Mouse (Mus musculus) CH12.LX (cell line): Measurements from ENCODE around the gene Thegl.
A peak's percentile ranks its signal among the peaks of the same experiment; 100 is the strongest.

ENCODE experiments used
- CHD1 ChIP-seq: IDR thresholded peaks from 2 replicates; pipeline ENCODE4 v1.6.1; 2012; ENCODE audit warnings: low read depth, low read length, improper control_type of control experiment, inconsistent platforms
- CTCF ChIP-seq, 2 experiments: IDR thresholded peaks in 1 of 2; conservative IDR thresholded peaks in 1 of 2; 2 replicates each; pipeline ENCODE4 v1.5.1; 2011 to 2012; ENCODE audit warnings: low read depth in 2 of 2, low read length in 2 of 2, improper control_type of control experiment in 1 of 2, inconsistent platforms in 1 of 2, mild to moderate bottlenecking in 1 of 2, moderate library complexity in 1 of 2
- E2F4 ChIP-seq: IDR thresholded peaks from 2 replicates; pipeline ENCODE4 v1.6.1; 2011; ENCODE audit warnings: low read depth, low read length, improper control_type of control experiment; ENCODE audit not compliant: insufficient replicate concordance
- HCFC1 ChIP-seq: IDR thresholded peaks from 2 replicates; pipeline ENCODE4 v1.6.1; 2012; ENCODE audit warnings: low read depth, mild to moderate bottlenecking, inconsistent platforms, low read length, improper control_type of control experiment
- MYC ChIP-seq: IDR thresholded peaks from 2 replicates; pipeline ENCODE4 v1.6.1; 2011; ENCODE audit warnings: low read depth, mild to moderate bottlenecking, improper control_type of control experiment, low read length
- POLR2A ChIP-seq: IDR thresholded peaks from 2 replicates; pipeline ENCODE4 v1.6.1; 2011; ENCODE audit warnings: low read depth, mild to moderate bottlenecking, improper control_type of control experiment, low read length
- POLR2AphosphoS2 ChIP-seq: IDR thresholded peaks from 2 replicates; pipeline ENCODE4 v1.6.1; 2011; ENCODE audit warnings: low read depth, low read length, improper control_type of control experiment
- SIN3A ChIP-seq: IDR thresholded peaks from 2 replicates; pipeline ENCODE4 v1.6.1; 2012; ENCODE audit warnings: low read length, improper control_type of control experiment, inconsistent platforms

DNA sequence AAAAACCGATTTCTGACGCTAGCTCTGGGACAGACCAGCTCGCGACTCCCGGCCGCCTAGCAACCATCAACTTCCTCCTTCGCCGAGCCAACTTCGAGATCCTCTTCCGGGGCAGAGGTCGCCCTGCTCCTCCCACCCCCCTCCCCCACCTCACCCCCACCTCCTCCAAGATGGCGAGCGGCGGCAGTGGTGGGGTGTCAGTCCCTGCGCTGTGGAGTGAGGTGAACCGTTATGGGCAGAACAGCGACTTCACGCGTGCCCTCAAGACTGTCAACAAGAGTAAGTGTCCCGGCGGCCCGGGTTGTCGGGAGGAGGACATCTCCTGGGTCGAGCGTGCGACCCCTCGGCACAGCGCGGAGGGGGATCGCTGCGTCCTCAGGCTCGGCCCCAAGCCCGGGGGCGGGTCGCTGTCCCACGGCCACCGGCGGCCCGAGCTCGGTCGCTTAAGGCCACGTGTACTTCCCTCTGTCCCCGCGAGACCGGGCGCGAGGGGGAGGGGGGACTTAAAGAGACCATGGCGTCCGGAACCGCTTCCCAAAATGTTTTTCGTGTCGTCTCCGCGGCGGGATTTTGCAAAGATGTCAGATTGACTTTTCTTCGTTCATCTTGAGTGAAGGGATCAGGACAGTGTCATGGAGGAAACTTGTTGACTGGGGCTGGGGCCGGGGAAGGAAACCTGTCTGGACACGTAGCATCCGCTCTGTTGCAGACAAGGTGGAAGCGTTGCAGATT lies 41.1 kb upstream of the Thegl start, which contains the start of gene Srp72:
- TF ChIP-seq CHD1 (peak; percentile 64), HCFC1 (peak; percentile 77), MYC (peak; percentile 71), SIN3A (peak; percentile 97), CTCF (conservative IDR thresholded peaks at IDR 0.05 in 1 of 2, IDR thresholded peaks at IDR 0.05 in 1 of 2; ENCODE audit: low read depth in 2 of 2, low read length in 2 of 2) (no peak), POLR2A (peak; percentile 72), E2F4 (no peak), POLR2AphosphoS2 (no peak)
